Mouse (Mus musculus) lung, embryonic 15.5 days (tissue): ENCODE measurements at regions not wholly inside any gene's neighbourhood (a gene's known extent, or its start where the extent isn't known, plus 50 kb on each side); places are given as distances from the start of the nearest gene placed in this dataset.

Experiments used
- ATAC-seq: fragments of 200-750 bp; cut with Nextera tagmentation; 2 replicates; pipeline ENCODE4 v1.8.0; 2017; ENCODE audit warnings: moderate number of reproducible peaks, borderline replicate concordance; ENCODE audit not compliant: low FRiP score, low TSS enrichment; ENCODE audit errors: extremely low read depth
- H3K27ac ChIP-seq: fragments of 300-500 bp; sonication (generic); 2 replicates; pipeline ENCODE4 v1.5.1; 2015; ENCODE audit warnings: moderate library complexity, mild to moderate bottlenecking, inconsistent platforms
- H3K27me3 ChIP-seq: fragments of 300-500 bp; sonication (generic); 2 replicates; pipeline ENCODE4 v1.6.1; 2015; ENCODE audit warnings: inconsistent platforms
- H3K36me3 ChIP-seq: fragments of 300-500 bp; sonication (generic); 2 replicates; pipeline ENCODE4 v1.6.1; 2015; ENCODE audit warnings: inconsistent platforms
- H3K4me1 ChIP-seq: fragments of 300-500 bp; sonication (generic); 2 replicates; pipeline ENCODE4 v1.6.1; 2015; ENCODE audit warnings: inconsistent platforms
- H3K4me2 ChIP-seq: fragments of 300-500 bp; sonication (generic); 2 replicates; pipeline ENCODE4 v1.6.1; 2015; ENCODE audit warnings: inconsistent platforms, mild to moderate bottlenecking, moderate library complexity
- H3K4me3 ChIP-seq: fragments of 300-500 bp; sonication (generic); 2 replicates; pipeline ENCODE4 v1.5.1; 2015; ENCODE audit warnings: mild to moderate bottlenecking, inconsistent platforms
- H3K9ac ChIP-seq: fragments of 300-500 bp; sonication (generic); 2 replicates; pipeline ENCODE4 v1.6.1; 2015; ENCODE audit warnings: inconsistent platforms
- H3K9me3 ChIP-seq: fragments of 300-500 bp; sonication (generic); 2 replicates; pipeline ENCODE4 v1.6.1; 2016; ENCODE audit warnings: inconsistent platforms
- WGBS: fragments of 180-500 bp; shearing (Covaris S2); methylation state at CpG from one replicate; pipeline ENCODE4 v1.1.7; 2015; 5-methylcytosine and 5-hydroxymethylcytosine counted together

DNA sequence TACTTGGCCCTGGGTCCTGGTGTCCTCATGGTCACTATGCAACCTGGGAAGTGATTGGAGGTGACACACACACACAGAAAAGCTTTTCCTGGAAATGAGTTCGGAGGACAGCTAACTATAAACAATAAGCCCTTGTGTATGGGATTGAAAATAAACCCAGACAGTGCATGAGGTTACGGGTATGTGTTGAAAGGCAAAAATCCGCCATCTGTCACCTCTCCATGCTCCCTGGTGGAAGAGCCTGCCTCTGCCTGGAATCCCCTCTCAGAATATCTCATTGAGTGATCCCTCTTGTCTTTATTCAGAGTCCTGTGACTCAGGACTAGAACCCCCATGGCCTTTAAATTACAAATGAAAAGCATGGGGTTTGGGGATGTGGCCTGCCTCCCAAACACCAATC lies 276.2 kb downstream of the Pik3r1 start:
- Histone ChIP-seq H3K4me3 (no peak overlapping the region), H3K36me3 (no peaks in the 10 kb centered on the region), H3K27ac (no peak overlapping the region), H3K4me2 (no peak overlapping the region), H3K9ac (no peak overlapping the region), H3K27me3 (no peaks in the 10 kb centered on the region), H3K9me3 (no peaks in the 10 kb centered on the region), H3K4me1 (no peaks in the 10 kb centered on the region)
- WGBS = 34% methylated on average over 3 of the region's 3 CpGs
- no peak for ATAC-seq

DNA sequence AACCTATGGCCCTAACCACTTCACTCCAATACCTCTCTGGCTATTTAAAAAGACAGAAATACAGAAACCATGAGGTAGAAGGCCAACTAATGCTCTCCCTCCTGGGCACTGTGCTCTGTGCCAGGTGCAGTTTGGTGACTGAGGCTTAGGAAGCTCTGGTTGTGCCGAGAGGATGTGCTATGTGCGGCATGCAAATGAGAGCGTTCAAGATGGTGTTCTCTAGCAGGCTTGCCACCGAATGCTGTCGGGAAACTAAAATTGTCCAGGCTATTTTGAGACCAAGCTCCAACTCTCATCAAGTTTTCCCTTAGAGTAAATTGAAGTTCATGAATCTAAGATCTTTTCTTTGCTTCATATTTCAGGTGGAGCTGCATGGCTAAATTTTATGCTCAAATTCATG lies 277.1 kb downstream of the Pik3r1 start:
- H3K27me3 ChIP-seq = no peaks in the 10 kb centered on the region
- no peak overlapping the region for H3K9ac ChIP-seq
- no peak overlapping the region for H3K4me3 ChIP-seq
- WGBS = 71% methylated on average over 5 of the region's 5 CpGs
- H3K4me1 ChIP-seq = no peaks in the 10 kb centered on the region
- no peaks in the 10 kb centered on the region for H3K9me3 ChIP-seq
- H3K4me2 ChIP-seq = no peak overlapping the region
- no peak overlapping the region for H3K27ac ChIP-seq
- ATAC-seq = no peak
- no peaks in the 10 kb centered on the region for H3K36me3 ChIP-seq

DNA sequence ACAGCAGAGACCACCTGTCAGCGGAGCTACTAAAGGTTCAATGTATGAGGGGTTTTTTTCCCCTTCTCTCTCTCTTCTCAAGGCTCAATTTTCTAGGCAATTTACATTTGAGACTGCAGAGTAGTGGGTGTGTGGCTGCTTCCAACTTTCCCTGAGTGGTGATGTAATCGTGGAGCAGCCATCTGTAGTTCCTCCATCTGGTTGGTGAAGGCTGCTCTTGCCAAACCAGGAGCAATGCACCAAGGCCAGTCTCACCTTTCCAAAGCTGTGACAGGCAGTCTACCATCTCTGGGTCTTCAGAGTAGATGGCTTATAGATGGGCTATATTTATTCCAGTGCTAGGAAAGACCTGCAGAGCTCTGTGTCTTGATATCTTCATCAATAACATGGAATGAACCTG lies 280.4 kb downstream of the Pik3r1 start:
- Histone ChIP-seq H3K4me1 (no peaks in the 10 kb centered on the region), H3K9me3 (no peaks in the 10 kb centered on the region), H3K36me3 (no peaks in the 10 kb centered on the region), H3K4me3 (no peak overlapping the region), H3K4me2 (no peak overlapping the region), H3K27ac (no peak overlapping the region), H3K9ac (no peak overlapping the region), H3K27me3 (no peaks in the 10 kb centered on the region)
- WGBS = 89% methylated on average over 2 of the region's 2 CpGs
- no peak for ATAC-seq

DNA sequence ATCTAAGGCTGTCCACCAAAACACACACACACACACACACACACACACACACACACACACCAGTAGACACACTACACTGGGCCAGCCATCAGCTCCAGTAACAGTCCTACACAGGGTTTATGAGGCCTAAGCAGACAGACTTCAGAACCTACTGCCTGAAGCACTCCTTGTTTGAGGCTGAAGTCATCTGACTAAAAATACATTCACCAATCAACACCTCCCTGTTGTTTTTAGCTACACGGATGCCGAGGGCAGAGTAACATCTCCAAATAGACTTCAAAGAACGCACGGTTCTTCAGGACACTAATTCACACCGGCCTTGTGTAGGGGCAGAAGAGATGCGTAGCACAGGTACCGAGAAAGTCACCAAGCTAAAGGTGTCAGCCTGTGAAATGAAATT lies 282.2 kb downstream of the Pik3r1 start:
- H3K4me1 ChIP-seq = no peaks in the 10 kb centered on the region
- 79% methylated on average over 7 of the region's 7 CpGs for WGBS
- no peak overlapping the region for H3K4me2 ChIP-seq
- no peak overlapping the region for H3K27ac ChIP-seq
- no peak overlapping the region for H3K4me3 ChIP-seq
- H3K27me3 ChIP-seq = no peaks in the 10 kb centered on the region
- no peak overlapping the region for H3K9ac ChIP-seq
- H3K9me3 ChIP-seq = no peaks in the 10 kb centered on the region
- no peak for ATAC-seq
- no peaks in the 10 kb centered on the region for H3K36me3 ChIP-seq

DNA sequence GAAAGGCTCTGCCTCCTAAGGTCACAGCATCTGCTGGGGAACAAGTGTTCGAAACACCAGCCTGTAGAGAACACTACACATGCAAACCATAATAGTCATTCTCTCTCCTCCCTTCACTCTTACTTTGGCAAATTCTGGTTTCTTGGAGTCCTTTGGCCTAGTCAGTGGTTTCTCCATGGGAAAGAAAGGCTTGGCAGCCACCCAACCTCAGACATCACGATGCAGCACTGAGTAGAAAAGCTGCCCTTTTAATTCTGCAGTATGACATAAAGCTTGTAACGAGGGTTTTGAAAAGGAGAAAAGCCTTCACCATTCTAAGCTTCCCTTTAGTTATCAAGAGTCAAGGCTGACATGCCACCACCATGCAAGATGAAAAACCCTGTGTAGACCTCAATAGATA lies 284.2 kb downstream of the Pik3r1 start:
- no peaks in the 10 kb centered on the region for H3K36me3 ChIP-seq
- no peaks in the 10 kb centered on the region for H3K9me3 ChIP-seq
- no peak for ATAC-seq
- H3K4me3 ChIP-seq = no peak overlapping the region
- H3K27me3 ChIP-seq = no peaks in the 10 kb centered on the region
- no peak overlapping the region for H3K4me2 ChIP-seq
- H3K27ac ChIP-seq = no peak overlapping the region
- 63% methylated on average over 3 of the region's 3 CpGs for WGBS
- H3K4me1 ChIP-seq = no peaks in the 10 kb centered on the region
- H3K9ac ChIP-seq = no peak overlapping the region

DNA sequence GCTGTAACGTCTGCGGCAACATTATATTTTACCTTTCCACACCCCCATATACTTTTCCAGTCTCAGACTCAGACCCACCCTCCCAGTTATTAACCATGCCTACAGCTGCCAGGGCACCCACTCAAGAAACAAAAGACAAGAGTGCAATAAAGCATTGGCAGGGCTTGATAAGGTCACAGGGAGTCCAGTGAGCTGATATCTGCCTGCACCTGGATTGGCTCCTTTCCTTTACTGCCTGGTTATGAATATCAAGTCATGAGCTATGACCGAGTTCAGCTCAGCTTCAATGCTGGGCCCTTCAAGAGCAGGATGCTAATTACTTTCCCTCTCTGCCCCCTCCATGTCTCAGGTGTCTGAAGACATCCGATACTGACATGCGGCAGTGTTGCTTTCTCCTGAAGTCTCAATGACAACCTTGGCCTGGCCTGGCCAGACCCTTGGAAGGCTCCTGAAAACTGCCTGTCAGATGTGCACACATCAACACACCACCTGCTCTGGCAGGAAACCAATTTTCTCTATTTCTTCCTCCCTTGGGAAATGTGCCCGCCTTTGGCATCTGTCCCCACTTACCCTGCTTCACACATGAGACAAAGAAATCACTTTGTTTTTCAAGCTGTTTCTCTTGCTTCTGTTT lies 286.3 kb downstream of the Pik3r1 start:
- Histone ChIP-seq H3K27me3 (no peaks in the 10 kb centered on the region), H3K4me3 (no peak overlapping the region), H3K27ac (no peak overlapping the region), H3K36me3 (no peaks in the 10 kb centered on the region), H3K9me3 (no peaks in the 10 kb centered on the region), H3K4me1 (no peaks in the 10 kb centered on the region), H3K4me2 (no peak overlapping the region), H3K9ac (no peak overlapping the region)
- WGBS = 82% methylated on average over 6 of the region's 6 CpGs
- ATAC-seq = no peak

DNA sequence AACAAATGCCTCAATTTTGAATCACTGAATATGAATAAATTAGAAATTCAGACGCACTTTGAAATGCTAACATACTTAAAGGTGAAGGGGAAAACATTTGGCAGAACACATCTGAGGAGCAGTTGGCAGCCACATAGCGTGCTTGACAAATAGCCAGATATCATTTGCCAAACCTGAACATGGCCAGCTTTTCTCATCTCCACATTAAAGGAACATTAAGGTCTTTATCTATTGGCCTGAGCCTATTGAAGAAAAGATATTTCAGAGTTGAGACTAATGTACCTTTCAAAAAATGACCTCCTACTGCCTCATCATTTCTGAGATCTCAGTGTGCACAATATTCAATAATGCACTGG lies 288.7 kb downstream of the Pik3r1 start:
- ATAC-seq = no peak
- H3K4me2 ChIP-seq = no peak overlapping the region
- no peak overlapping the region for H3K9ac ChIP-seq
- H3K27me3 ChIP-seq = no peaks in the 10 kb centered on the region
- no peaks in the 10 kb centered on the region for H3K36me3 ChIP-seq
- H3K27ac ChIP-seq = no peak overlapping the region
- H3K9me3 ChIP-seq = no peaks in the 10 kb centered on the region
- no peak overlapping the region for H3K4me3 ChIP-seq
- WGBS = 64% methylated on average over 2 of the region's 2 CpGs
- H3K4me1 ChIP-seq = no peaks in the 10 kb centered on the region

DNA sequence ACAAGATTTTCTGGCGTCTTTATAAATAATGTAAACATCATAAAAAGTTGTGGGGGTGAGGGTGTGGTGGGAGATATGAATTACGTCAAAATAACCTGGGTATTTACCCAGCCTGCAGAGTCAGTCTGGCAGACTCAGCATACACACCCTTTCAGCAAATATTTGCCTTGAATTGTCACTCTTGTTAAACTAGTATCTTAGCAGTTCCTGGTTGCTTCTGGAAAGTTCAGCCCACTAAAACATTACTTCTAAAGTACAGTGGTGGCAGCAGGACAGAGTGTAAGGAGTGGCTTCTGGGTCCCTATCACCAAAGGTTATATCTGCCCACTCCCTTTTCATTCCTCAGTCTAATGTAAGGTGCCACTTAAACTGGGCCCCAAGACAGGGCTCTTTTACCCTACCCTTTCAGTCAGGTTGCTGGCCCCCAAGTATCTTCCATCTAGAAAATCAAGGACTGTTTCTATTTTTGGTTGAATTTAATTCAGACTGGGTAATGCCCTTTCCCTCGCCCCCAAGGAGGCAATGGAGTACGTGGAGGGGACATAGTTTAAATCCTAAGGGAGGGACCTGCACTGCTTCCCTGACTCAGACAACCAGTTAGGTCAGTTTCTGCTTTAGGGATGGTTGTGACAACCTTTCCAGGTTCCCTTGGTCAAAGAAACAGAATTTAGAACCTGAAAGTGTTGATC lies 289.3 kb downstream of the Pik3r1 start:
- 39% methylated on average over 4 of the region's 4 CpGs for WGBS
- no peak overlapping the region for H3K4me3 ChIP-seq
- no peak overlapping the region for H3K4me2 ChIP-seq
- H3K9me3 ChIP-seq = no peaks in the 10 kb centered on the region
- no peaks in the 10 kb centered on the region for H3K4me1 ChIP-seq
- no peak for ATAC-seq
- no peaks in the 10 kb centered on the region for H3K27me3 ChIP-seq
- H3K27ac ChIP-seq = no peak overlapping the region
- H3K9ac ChIP-seq = no peak overlapping the region
- no peaks in the 10 kb centered on the region for H3K36me3 ChIP-seq

DNA sequence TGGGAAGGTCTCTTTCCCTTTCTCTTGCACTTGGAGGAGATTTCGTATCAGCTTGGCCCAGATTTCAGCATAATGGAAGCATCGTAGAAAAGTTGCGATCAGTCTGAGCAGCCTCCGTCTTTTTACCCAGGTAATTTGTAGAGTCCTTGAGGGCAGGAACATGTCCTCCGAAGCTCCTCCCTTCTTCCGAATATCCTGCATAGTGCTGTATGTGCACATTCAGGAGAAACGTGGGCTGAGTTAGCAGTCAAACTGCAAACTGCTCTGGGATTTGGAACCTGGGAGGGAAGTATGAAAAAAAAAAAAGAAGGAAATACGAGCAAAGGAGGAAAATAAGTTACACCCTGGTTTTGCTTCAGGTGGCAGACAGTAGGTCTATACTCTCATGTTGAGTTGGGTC lies 294.7 kb downstream of the Pik3r1 start:
- Histone ChIP-seq H3K9me3 (no peaks in the 10 kb centered on the region), H3K4me3 (no peak overlapping the region), H3K27me3 (no peaks in the 10 kb centered on the region), H3K9ac (no peak overlapping the region), H3K4me2 (no peak overlapping the region), H3K27ac (no peak overlapping the region), H3K36me3 (no peaks in the 10 kb centered on the region), H3K4me1 (no peaks in the 10 kb centered on the region)
- WGBS = 86% methylated on average over 8 of the region's 8 CpGs
- no peak for ATAC-seq

DNA sequence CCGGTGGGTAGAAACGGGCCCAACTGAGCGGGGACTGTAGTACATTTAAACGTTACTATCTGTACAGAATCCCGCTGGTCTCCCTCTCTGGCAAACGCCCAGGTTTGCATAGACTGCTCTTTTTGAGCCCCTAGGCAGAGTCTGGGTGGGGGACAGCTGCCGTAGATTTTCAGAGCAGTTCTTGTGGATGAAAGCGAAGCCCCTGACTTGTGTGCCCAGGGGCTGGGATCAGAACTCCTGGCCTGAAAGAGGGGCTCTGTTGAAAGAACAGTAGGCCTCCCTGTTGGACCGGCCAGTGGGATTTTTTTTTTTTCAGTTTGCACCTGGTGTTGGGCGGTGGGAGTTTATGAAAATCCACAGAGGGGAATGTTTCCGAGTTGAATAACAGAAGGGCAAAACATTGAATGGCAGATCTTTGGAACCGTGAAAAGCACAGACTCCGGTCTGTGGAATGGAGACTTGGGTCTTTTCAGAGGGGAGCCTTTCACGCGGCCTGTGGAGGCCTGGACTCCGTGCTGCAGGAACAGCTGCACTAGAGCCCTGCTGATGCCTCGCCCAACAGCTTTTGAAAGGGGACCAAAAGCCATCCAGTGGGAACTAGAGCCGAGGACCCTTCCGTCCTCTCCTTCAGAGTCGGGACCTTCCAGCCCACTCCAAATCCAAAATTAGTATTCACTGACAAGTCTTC lies 297.3 kb downstream of the Pik3r1 start:
- Histone ChIP-seq H3K27ac (no peak overlapping the region), H3K36me3 (no peaks in the 10 kb centered on the region), H3K4me1 (no peaks in the 10 kb centered on the region), H3K9me3 (no peaks in the 10 kb centered on the region), H3K4me3 (no peak overlapping the region), H3K4me2 (no peak overlapping the region), H3K27me3 (no peaks in the 10 kb centered on the region), H3K9ac (no peak overlapping the region)
- ATAC-seq = no peak
- WGBS = 80% methylated on average over 20 of the region's 20 CpGs

DNA sequence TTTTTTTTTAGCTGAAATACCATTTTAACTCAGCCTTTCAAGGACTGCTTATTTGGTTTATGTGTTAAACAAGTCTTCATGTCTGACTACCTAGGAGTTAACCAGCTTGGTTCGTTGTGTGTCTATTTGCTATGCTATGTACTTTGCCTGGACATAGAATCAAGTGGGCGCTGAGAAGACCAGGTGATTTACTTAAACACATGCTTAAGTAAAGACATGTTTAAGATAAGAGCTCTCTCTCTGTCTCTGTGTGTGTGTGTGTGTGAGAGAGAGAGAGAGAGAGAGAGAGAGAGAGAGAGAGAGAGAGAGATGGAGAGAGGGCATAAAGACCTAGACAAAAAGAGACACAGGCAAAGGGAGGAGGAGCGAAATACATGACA lies 302.3 kb downstream of the Pik3r1 start:
- no peak overlapping the region for H3K27ac ChIP-seq
- ATAC-seq = no peak
- peaks cover 6% of the 10 kb centered on the region for H3K4me1 ChIP-seq
- no peak overlapping the region for H3K4me2 ChIP-seq
- no peak overlapping the region for H3K9ac ChIP-seq
- H3K36me3 ChIP-seq = no peaks in the 10 kb centered on the region
- H3K27me3 ChIP-seq = no peaks in the 10 kb centered on the region
- H3K4me3 ChIP-seq = no peak overlapping the region
- 50% methylated on average over 3 of the region's 3 CpGs for WGBS
- no peaks in the 10 kb centered on the region for H3K9me3 ChIP-seq

DNA sequence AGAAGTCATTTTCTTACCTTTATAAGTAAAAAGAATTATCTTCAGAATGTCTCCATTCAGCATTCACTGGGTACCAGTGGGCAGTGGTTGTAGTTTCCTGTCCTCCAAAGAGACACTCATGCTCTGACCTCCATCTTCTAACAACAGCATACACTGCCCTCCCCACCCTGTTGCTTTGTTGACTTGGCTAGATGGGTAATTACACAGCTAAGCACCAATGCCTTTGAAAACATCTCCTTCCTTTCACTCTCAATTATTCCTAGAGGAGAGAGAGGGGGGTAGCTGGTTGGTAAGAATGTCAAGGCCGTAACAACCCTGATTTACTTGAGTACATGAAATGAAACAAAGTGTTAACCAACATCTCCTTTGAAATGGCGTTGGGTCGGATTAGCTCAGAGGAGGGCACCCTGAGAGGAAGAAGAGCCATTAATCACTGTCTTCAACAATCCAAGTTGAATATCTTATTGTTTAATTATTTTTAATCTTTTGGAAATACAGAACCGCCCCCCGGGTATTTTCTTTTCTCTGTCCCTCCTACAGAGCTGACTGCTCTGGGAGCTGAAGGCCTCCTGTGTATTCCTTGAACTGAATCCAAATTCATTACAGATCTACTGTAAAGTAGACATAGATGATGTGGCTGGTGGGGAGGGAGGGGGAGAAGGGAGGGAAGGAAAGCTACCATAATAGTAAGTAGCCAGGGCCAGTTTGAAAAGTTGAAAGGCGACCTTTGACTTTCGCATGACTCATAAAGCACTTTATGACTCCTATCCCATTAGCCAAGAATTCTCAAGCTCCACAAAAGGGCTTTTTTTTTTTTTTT lies 302.9 kb downstream of the Pik3r1 start:
- Histone ChIP-seq H3K27me3 (no peaks in the 10 kb centered on the region), H3K9me3 (no peaks in the 10 kb centered on the region), H3K4me1 (peaks cover 6% of the 10 kb centered on the region), H3K4me3 (no peak overlapping the region), H3K9ac (no peak overlapping the region), H3K4me2 (no peak overlapping the region), H3K36me3 (no peaks in the 10 kb centered on the region), H3K27ac (no peak overlapping the region)
- ATAC-seq = no peak
- 44% methylated on average over 7 of the region's 7 CpGs for WGBS
